21 mouse cellular contexts compared by ENCODE assay signal in genomic region chr14:79158673-79159200, GRCm38 (mm10).
A peak's percentile ranks its signal among the peaks of the same experiment; 100 is the strongest.
DNase-seq lines count a peak whose midpoint lies in the region; ATAC-seq and TF ChIP-seq lines count a peak whose summit lies in the region.
"Had no signal": no experiment of that assay in that cellular context is flagged by ENCODE, and none has a peak within 500 bp of the region (broad histone marks: within the 10 kb centered on the region; RNA-seq: fewer than 3 reads in every experiment).

No protein-coding gene starts in this region.

- no peaks in the 10 kb centered on the region for H3K36me3 ChIP-seq in heart, embryonic 15.5 days
- H3K36me3 ChIP-seq in heart, embryonic 12.5 days: peaks cover 5% of the 10 kb centered on the region; the same call in 1 of the 2 replicates
- H3K36me3 ChIP-seq in lung, embryonic 16.5 days (ENCODE audit: control insufficient read depth, insufficient read depth, low read length): no peaks in the 10 kb centered on the region
- peaks cover 5% of the 10 kb centered on the region; the same call in 1 of the 2 replicates for H3K36me3 ChIP-seq in forebrain, postnatal 0 days (ENCODE audit: insufficient read depth)
- H3K36me3 ChIP-seq: neural tube, embryonic 13.5 days had no signal

- H3K9ac ChIP-seq in heart, embryonic 15.5 days: no peak overlapping the region
- no peak overlapping the region for H3K9ac ChIP-seq in heart, embryonic 12.5 days
- H3K9ac ChIP-seq in lung, embryonic 16.5 days (ENCODE audit: low read length): no peak overlapping the region
- H3K9ac ChIP-seq in forebrain, postnatal 0 days: no peak overlapping the region
- H3K9ac ChIP-seq: liver, embryonic 13.5 days; neural tube, embryonic 13.5 days had no signal

- no peak overlapping the region for H3K4me3 ChIP-seq in heart, embryonic 15.5 days
- H3K4me3 ChIP-seq in heart, embryonic 12.5 days: no peak overlapping the region
- no peak overlapping the region for H3K4me3 ChIP-seq in lung, embryonic 16.5 days (ENCODE audit: low read length)
- no peak overlapping the region for H3K4me3 ChIP-seq in lung, adult 2 months (replicated peaks; ENCODE audit: extremely low read depth, low read depth, low read length)
- H3K4me3 ChIP-seq in forebrain, postnatal 0 days (ENCODE audit: low read depth, low read length): no peak overlapping the region
- H3K4me3 ChIP-seq: liver, embryonic 13.5 days; neural tube, embryonic 13.5 days had no signal

- TF ChIP-seq POLR2A in lung, adult 2 months (IDR thresholded peaks at IDR 0.05; ENCODE audit: borderline replicate concordance, extremely low read depth, low read depth, low read length): no peak

- H3K4me2 ChIP-seq in heart, embryonic 15.5 days: no peak overlapping the region
- H3K4me2 ChIP-seq in heart, embryonic 12.5 days: no peak overlapping the region
- no peak overlapping the region for H3K4me2 ChIP-seq in lung, embryonic 16.5 days (ENCODE audit: low read depth, low read length)
- no peak overlapping the region for H3K4me2 ChIP-seq in forebrain, postnatal 0 days (ENCODE audit: low read depth)
- H3K4me2 ChIP-seq: heart, embryonic 11.5 days; liver, embryonic 13.5 days; neural tube, embryonic 13.5 days had no signal

- H3K27me3 ChIP-seq in heart, embryonic 15.5 days: no peaks in the 10 kb centered on the region
- H3K27me3 ChIP-seq in heart, embryonic 12.5 days (replicated peaks): no peaks in the 10 kb centered on the region
- no peaks in the 10 kb centered on the region for H3K27me3 ChIP-seq in lung, embryonic 16.5 days (ENCODE audit: control insufficient read depth, insufficient read depth, low read depth, low read length)
- no peaks in the 10 kb centered on the region for H3K27me3 ChIP-seq in forebrain, postnatal 0 days (ENCODE audit: insufficient read depth, low read length)
- H3K27me3 ChIP-seq: CH12.LX; liver, embryonic 13.5 days; neural tube, embryonic 13.5 days had no signal

- H3K27ac ChIP-seq in heart, embryonic 15.5 days: peak overlapping the region; percentile 58; the same call in 1 of the 2 replicates
- H3K27ac ChIP-seq in heart, embryonic 12.5 days (ENCODE audit: poor library complexity, severe bottlenecking): no peak overlapping the region
- H3K27ac ChIP-seq in lung, embryonic 16.5 days (ENCODE audit: low read length): peak overlapping the region; percentile 82
- H3K27ac ChIP-seq in forebrain, postnatal 0 days (ENCODE audit: low read depth, low read length): no peak overlapping the region
- H3K27ac ChIP-seq: liver, embryonic 13.5 days had no signal

- peak; percentile 51 for DNase-seq in cerebellum, adult 9-10 months
- no peak for DNase-seq in cerebellum, adult 8-10 months
- DNase-seq in lung, adult 2 months: no peak
- no peak for DNase-seq in forebrain, postnatal 0 days
- DNase-seq in yolk sac, embryonic 10.5 days (ENCODE audit: low spot score): no peak
- DNase-seq: adrenal gland, adult 2 months; embryo, embryonic 11 days; gastrocnemius, postnatal 10 days; kidney, adult 11 months; layer of hippocampus, postnatal 36 days; liver, embryonic 13.5 days; lung, postnatal 36 days; right cerebral cortex, postnatal 25 days; thymus, postnatal 4 days had no signal

- TF ChIP-seq CTCF in lung, adult 2 months (IDR thresholded peaks at IDR 0.05; ENCODE audit: insufficient read depth, low read length): no peak
- TF ChIP-seq CTCF in forebrain, postnatal 0 days (IDR thresholded peaks at IDR 0.05; ENCODE audit: low read depth): no peak

- 82% methylated on average over 4 of the region's 4 CpGs for WGBS in heart, embryonic 15.5 days
- 86% methylated on average over 4 of the region's 4 CpGs for WGBS in heart, embryonic 12.5 days
- WGBS in lung, embryonic 16.5 days: 78% methylated on average over 4 of the region's 4 CpGs
- whole genome bisulfite sequencing in lung, adult 2 months: 81% methylated on average over 4 of the region's 4 CpGs
- WGBS in forebrain, postnatal 0 days: 69% methylated on average over 4 of the region's 4 CpGs

- ATAC-seq in heart, embryonic 15.5 days (replicated peaks; ENCODE audit: insufficient number of reproducible peaks, insufficient read depth, low FRiP score, low read depth): no peak
- no peak for ATAC-seq in heart, embryonic 12.5 days (ENCODE audit: insufficient number of reproducible peaks, low FRiP score)
- ATAC-seq in lung, embryonic 16.5 days (ENCODE audit: low read depth): no peak
- ATAC-seq in forebrain, postnatal 0 days: peak; percentile 44
- ATAC-seq: hindbrain, postnatal 0 days had no signal

- H3K4me1 ChIP-seq in heart, embryonic 15.5 days (replicated peaks): peaks cover 23% of the 10 kb centered on the region
- H3K4me1 ChIP-seq in heart, embryonic 12.5 days (replicated peaks): peaks cover 19% of the 10 kb centered on the region
- H3K4me1 ChIP-seq in lung, embryonic 16.5 days (replicated peaks; ENCODE audit: control insufficient read depth, insufficient read depth, low read length): peaks cover 21% of the 10 kb centered on the region
- H3K4me1 ChIP-seq in lung, adult 2 months (ENCODE audit: control insufficient read depth, insufficient read depth, low read length): peaks cover 11% of the 10 kb centered on the region
- H3K4me1 ChIP-seq in forebrain, postnatal 0 days (ENCODE audit: insufficient read depth): 0 out of 2 replicates have a peak, but pooled peaks cover 3% of the 10 kb centered on the region
- H3K4me1 ChIP-seq: liver, embryonic 13.5 days had no signal

- H3K9me3 ChIP-seq in heart, embryonic 15.5 days (replicated peaks): no peaks in the 10 kb centered on the region
- no peaks in the 10 kb centered on the region for H3K9me3 ChIP-seq in heart, embryonic 12.5 days (replicated peaks)
- no peaks in the 10 kb centered on the region for H3K9me3 ChIP-seq in lung, embryonic 16.5 days (ENCODE audit: control insufficient read depth, low read length)
- no peaks in the 10 kb centered on the region for H3K9me3 ChIP-seq in forebrain, postnatal 0 days (ENCODE audit: low read length)
- H3K9me3 ChIP-seq: liver, embryonic 13.5 days; neural tube, embryonic 13.5 days had no signal

Comparison
In these comparisons a context has a peak if more than half of its experiments do, and no peak if none do; other contexts are left out.
1. H3K27ac ChIP-seq: peak in heart, embryonic 15.5 days (single experiment) and lung, embryonic 16.5 days (single experiment); none in heart, embryonic 12.5 days (single experiment) and forebrain, postnatal 0 days (single experiment).